Mouse (Mus musculus): ENCODE results near the gene Mtch1. TPM values are rescaled to one million over a fixed set of nuclear protein-coding genes. Genes with fewer than 3 reads are reported as not detected.
"Not testable (repeated sequence)": the region's sequence is repeated elsewhere in the genome, so short reads cannot be mapped to it uniquely, and the experiment has no call there.

Mtch1 gene
- total RNA-seq (2022) = 10 to 100 TPM; 74.1 to 82.3 (median 80.3) TPM

DNA sequence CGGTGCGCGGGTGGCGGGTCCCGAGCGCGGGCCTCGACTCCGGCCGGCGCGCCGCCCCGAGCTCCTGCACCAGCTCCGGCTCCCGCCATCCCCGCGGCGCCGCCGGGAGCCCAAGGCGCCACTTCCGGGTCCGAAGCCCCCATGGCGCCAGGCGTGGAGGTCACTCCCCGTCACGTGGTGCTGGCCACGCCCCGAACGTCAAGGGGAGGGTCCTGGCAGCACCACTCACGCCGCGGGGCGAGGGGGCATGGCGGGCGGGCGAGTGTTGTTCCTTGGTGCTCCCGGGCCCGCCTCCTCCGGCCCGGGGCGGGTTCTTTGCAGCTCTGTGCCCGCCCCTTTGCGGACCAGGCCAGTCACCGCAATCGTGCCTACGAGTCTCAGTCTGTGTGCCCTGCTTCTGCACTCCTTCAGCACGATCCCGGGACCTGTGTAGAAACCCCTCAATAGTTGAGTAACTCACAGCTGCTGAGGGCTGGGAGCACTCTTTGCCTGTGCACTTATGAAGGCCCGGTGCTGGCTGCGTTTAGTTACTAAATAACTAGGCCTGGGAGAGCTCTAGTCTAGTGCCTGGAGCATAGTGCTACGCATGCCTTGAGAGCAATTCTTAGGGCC is at the start of gene Mtch1:
Gene Mtch1 (minus strand): TSS at position 290 of the 612 bp plus-strand sequence.
- peak; percentile 97 to 99 for DNase-seq (ENCODE audit: low spot score in 2 of 2)

DNA sequence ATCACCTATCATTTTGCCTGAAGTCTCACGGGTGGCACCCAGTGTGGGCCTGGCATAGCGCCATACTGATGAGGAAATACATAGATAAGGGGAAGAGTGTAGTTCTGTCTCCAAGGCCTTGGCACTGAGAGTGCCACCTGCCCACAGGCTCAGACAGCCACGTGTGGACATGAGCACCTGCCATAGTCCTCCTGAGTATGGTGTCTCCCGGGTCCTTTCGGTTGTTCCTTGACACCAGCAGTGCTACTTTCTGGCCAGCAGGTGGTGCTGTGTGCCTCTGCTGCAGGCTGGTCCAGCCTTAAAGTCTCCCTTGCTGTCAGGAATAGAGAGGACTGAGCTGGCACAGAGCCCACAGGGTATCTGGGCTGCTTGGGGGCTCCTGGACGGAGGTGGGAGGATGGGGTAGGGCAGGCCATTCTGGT is 49.1 kb upstream of the Mtch1 start:
- DNase-seq (ENCODE audit: low spot score in 2 of 2) = peak; percentile 48 to 68

DNA sequence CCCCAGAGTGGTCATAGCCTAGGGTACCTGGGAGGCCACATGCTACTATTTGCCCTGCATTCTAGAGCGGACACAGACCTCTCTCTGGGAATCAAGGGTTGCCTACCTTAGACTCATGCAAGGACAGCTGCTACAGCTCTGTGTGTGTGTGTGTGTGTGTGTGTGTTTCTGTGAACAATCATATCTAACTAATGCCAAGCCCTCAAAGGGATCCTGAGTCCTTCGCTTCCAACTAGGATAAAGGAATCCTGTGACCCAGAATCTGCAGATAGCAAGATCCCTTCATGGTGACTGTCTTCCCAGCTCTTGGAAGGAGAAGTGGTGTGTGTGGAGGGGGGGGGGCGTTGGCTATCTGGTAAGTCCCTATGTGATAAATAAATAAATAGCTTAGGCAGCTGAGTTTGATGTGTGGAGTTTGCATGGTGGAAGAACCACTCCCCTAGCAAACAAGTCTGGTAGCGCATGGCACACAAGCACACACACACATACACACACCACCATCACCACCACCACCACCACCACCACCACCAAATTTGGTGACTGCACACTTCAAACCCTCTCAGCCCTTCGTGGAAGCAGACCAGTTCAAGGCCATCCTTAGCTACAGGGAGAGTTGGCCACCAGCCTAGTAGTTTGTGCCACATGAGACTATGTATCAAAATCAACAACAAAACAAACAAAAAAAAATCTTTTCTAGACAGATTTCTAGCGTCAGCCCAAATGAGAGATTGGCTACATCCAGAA is 48.5 kb upstream of the Mtch1 start:
- no peak for DNase-seq (ENCODE audit: low spot score in 2 of 2)

DNA sequence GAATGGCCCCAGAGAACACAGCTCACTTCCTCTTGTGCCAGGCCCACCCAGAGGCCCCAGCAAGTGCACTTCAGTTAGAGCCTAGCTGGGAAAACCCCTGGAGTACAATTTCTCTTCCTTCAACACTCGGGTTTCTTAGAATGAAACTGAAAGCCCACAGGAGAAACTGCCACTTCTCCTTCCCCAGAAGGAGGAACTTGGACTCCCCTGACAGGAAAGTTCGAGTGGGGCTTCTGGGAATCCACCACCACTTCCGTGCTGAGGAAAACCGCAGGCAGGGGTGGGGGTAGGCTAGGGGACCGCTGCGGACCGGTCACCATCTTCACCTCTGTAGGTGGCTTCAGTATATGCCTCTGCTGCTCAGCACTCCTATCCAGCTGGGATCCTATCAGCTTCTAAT is 47.6 kb upstream of the Mtch1 start:
- no peak for DNase-seq (ENCODE audit: low spot score in 2 of 2)

DNA sequence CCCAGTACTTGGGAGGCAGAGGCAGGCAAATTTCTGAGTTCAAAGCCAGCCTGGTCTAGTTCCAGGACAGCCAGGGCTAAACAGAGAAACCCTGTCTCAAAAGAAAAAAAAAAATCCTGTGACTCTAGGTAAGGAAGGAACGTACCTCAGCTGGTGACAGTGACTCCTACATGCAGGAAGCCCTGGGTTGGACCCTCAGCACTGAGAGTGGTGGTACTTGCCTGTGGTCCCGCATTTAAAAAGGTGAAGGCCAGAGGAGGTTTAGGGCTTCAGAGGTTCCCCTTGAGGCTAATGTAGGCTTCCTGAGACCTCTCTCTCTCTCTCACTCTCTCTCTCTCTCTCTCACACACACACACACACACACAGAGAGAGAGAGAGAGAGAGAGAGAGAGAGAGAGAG is 47.0 kb upstream of the Mtch1 start:
- not testable (repeated sequence) for DNase-seq (ENCODE audit: low spot score in 2 of 2)

DNA sequence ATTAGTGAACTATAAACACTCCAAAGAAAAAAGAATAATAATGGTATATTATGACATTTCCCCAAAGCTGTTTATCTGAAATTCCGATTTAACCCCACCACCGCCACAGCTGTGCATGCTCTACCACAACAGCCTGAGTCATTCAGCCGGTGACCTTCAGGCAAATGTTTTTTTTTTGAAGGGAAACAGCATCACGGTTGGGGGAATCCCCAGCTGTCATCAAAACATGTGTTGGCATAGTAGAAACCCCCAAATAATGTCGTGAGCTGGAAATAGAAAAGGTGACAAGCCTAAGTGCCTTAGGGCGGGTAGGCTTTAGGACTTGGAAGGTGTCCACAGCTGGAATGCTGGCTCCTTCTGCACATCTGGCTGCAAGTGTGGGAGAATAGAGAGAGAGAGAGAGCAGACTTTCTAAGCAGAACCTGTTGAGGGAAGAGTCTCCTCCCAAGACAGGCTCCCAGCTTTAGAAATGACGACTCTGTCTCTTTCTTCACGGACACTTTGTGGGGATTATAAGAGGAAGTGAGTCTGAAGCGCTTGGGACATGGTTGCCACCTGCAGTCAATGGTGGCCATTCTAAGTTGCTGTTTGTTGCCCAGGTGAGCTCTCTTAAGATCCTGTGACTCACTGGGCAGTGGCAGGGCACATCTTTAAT is 46.5 kb upstream of the Mtch1 start:
- no peak for DNase-seq (ENCODE audit: low spot score in 2 of 2)

DNA sequence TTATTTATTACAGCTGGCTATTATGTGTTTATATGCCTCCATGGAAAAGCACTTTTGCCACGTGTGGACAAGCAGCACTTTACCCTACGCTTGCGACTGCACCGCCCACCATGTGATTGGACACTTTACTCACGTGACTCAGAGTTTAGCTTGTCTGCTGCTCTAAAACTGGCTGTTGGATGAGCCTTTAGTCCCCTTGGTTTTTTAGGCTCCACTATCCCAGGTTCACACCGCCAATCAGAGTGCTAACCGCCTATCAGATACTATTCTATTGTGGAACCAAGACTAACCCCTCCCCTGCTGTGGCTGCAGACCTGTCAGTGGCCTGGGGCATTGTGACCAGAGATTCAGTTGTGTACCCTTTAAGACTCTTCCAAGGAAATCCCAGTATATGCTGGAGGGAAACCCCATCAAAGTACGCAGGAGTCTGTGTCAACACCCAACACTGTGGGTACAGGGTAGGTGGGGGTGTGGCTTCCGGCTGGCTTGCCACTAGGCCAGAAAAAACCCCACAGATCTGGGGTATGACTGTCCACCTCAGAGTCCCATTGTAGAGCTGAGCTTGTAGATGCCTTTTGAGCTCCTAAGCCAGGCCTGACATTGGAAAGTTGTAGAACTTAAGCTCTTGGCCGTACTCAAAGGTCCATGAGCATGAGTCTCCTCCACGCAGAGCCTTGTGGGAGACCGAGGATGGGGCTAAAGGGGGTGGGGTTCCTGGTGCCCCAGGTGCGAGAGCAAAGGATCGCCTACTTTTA is 45.8 kb upstream of the Mtch1 start:
- DNase-seq (ENCODE audit: low spot score in 2 of 2) = no peak

DNA sequence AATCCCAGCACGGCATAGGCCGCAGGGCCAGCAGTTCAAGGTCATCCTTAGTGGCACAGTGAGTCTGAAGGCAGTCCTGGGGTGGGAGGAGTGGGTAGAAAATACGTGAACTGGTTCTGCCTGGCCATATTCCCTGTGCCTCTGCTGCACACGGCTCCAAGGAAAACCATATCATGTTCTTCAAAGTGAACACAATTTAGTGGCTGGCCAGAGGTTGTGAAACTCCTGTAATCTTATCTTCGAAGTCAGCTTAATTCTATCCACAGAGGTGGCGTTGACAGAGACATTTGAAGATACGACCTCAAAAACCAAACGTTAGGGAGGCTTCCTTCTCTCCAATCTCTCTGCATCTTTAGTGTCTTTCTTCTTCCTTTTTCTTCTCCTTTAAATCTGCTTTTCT is 43.5 kb upstream of the Mtch1 start:
- no peak for DNase-seq (ENCODE audit: low spot score in 2 of 2)

DNA sequence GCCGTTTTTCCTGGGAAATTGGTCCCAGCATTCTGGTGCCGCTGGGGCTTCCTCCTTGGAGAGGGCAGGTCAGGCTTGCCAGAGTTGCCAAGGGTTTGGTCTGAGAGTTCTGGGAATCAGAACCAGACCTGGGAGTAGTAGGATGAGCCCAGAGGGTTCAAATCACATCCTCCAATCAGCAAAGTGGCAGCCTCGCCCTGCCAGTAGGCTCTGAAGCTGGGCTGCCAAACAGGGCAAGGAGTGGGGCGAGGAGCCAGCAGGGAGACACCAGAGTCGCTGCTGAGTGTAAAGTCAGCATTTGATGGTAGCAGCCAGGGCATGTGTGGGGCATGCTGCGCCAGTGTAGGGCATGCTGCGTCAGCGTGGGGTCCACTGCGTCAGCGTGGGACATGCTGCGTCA is 41.2 kb upstream of the Mtch1 start:
- DNase-seq (ENCODE audit: low spot score in 2 of 2) = peak; percentile 80 to 89

DNA sequence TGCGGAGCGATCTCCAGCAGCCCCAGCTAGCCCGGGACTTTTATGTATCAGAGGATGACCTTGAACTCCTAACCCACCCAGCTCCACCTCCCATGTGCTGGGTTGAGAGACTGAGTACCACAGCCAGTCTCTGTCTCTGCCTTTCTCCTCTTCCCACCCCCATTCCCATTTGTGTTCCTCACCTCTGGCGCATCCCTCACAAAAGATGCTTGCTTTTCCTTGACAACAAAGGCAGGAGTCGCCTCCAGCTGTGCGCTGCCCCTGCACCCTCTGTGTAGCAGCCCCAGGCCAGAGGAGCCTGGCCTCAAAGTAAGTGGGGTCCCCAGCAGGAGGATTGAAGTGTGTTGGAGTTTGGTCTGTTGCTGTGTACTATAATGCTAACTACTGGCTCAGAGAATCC is 38.0 kb upstream of the Mtch1 start:
- no peak for DNase-seq (ENCODE audit: low spot score in 2 of 2)

DNA sequence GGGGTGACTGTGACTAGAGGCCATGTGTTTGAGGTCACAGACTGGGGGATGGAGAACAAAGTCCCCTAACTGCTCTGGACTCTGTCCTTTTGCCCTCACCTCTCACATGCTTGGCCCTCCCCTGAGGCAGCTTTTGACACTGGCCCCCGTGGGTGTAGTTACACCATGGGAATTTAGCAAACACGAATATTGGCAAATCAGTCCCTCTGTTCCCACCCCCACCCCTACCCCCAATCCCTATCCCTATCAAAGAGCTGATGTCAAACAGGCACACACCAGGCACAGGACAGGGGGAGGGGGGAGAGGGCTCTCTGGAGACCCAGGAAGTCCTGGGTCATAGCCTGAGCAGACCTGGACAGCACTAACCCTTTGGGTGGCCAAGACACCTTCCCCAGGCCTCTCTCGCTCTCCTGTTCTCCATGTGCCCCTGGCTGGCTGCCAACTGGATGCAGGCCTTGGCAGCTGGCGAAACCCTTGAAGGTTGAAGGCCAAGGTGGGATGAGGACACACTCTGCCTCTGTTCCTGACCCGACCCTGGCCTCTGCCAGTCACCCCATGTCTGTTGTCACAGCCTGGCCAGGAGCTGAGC is 37.2 kb upstream of the Mtch1 start:
- DNase-seq (ENCODE audit: low spot score in 2 of 2) = peak in 1 of 2 experiments; percentile 42

DNA sequence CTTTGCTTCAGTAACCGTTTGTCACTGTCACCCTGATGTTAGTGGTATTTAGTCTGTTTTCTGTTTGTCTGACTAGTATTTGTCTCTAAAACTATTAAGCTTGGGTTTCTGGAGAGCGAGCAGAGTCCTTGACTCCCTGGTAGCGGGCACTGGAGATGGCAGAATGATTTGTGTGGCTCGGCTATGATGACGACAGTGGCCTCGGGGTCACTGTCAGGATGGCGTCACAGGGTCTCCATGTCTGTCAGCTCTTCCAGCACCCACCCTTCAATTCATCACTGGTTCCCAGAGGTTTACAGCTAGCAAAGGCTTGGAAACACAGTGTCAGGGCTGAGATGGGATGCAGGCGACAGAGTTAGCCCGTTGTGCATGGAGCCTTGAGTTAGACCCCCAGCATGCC is 36.2 kb upstream of the Mtch1 start:
- DNase-seq (ENCODE audit: low spot score in 2 of 2) = no peak

DNA sequence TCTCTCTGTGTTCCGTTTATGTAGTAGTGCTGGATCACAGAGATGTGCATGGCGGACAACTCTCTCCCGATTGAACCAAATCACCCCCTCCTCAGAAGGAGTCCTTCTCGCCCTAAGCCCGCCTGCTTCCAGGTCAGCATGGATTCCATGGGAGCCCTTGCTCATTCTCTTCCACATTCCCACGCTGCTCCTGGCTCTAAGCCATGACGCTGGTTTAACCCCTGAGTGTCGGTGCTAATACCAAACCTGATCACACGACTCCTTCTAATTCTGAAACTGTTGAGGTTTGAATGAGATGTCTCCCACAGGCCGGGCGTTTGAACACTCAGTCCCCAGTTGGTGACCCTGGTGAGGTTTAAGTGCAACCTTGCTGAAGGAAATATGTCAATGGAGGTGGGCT is 34.7 kb upstream of the Mtch1 start:
- DNase-seq (ENCODE audit: low spot score in 2 of 2) = no peak

DNA sequence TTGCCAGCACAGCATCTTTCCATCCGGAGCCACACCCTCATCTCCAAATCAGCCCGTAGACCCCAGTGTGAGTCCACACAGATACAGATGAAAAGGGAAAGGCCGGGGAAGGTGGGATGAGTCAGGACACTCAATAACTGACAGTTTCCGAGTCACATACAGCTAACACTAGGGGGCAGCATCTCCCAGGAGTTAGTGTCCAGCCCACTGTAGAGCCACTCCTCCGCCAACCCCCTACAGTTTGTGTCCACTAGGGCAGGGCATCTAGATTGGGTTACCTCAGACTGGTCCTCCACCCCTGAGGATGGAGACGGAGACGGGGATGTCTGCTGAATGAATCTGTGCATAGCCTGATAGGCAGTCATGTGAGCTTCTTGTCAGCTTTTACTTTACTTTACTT is 33.7 kb upstream of the Mtch1 start:
- peak; percentile 60 to 67 for DNase-seq (ENCODE audit: low spot score in 2 of 2)

DNA sequence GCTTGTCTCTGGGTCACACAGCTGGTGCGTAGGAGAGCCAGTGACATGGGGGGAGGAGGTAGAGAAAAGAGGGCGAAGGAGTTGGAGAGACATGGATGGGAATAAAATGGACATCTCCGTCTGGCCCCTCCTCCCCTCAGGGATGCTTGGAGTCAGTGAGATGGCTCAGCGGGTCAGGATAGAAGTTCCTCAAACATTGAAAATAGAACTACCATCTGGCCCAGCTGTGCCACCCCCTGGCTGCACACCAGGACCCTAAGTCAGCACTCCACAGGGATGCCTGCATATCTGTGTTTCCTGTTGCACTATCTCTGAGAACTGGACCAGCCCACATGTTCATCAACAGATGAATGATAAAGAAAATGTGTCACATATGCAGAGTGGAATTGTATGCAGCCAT is 32.5 kb upstream of the Mtch1 start:
- DNase-seq (ENCODE audit: low spot score in 2 of 2) = no peak

DNA sequence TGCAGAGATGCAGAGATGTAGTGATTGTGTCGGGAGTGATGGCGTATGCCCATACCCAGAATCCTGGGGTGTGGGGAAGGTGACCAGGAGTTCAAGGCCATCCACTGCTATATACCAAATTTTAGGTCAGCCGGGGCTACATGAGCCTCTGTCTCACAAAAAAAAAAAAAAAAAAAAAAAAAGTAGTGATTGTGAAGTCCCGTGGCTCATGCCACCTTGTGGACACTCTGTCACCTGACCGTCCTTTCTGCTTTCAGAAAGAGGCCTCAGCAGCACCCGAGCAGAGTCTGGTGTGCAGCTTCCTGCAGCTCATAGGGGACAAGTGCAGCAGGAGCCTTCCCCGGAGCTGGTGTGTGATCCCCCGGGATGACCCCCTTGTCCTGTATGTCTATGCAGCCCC is 30.3 kb upstream of the Mtch1 start:
- DNase-seq (ENCODE audit: low spot score in 2 of 2) = no peak

DNA sequence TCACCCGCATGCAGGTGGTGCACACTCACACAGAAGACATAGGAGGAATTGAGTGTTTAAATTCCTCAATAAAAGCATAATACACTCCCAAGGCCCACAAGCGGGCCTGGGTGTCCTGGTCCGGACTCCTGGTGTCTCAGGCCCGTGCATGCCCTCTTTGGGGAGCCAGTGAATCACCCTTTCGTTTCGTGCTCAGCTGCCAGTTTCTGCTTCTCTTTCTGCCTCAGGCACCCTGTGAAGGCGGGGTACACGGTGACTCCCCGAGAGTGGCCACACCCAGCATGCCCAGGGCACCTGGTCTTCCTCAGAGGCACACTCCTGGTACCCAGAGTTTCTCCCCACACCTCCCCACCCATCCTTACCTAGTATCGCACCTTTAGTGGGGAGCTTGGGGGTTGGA is 28.1 kb upstream of the Mtch1 start:
- no peak for DNase-seq (ENCODE audit: low spot score in 2 of 2)

DNA sequence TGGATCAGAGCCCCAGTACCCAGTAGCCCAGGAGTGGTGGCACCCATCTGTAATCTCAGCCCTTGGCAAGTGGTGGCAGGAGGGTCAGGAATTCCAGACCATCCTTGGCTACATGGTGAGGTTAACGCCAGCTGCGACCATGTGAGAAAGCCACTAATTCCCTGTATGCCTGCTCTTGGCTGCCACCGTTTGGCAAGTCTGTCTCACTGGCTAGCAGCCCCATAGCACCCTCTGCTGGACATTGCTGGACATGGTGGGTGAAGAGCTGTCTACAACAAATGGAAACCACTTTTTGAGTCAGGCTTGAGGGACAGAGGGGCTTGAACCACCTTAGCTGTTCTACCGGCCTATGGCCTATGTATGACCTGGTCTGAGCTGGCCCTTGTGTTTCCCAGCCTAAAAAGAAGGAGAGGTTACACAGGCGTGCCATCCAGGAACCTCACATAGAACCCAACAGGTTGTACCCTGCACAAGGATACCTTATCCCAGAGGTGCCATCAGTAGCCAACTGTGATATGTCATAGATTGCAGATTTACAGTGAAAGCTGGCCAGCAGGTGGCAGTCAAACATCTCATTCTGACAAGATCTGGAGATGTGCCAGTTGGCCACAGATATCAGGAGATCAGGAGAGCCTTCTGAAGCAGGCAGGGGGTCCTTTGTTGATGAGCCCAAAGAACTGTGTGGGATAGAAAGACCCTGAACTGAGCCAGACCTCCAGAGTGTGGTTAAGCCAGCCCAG is 23.4 kb upstream of the Mtch1 start:
- DNase-seq (ENCODE audit: low spot score in 2 of 2) = peak; percentile 89 to 90

DNA sequence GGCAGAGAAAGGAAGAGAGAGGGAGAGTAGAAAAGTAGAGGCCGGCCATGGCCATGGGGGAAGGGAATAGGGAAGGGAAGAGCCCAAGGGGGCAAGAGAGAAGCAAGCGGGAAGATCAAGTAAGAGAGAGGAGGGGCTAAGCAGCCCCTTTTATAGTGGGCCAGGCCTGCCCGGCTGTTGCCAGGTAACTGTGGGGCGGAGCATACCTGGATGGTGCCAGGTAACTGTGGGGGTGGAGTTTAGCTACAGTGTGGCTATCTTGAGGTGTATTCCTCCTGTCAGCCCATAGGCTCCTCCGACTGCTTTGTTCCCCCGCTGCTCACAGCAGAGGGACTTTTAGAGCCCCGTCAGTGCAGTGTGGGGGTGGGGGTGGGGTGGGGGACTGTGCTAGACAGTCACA is 21.0 kb upstream of the Mtch1 start:
- DNase-seq (ENCODE audit: low spot score in 2 of 2) = no peak

DNA sequence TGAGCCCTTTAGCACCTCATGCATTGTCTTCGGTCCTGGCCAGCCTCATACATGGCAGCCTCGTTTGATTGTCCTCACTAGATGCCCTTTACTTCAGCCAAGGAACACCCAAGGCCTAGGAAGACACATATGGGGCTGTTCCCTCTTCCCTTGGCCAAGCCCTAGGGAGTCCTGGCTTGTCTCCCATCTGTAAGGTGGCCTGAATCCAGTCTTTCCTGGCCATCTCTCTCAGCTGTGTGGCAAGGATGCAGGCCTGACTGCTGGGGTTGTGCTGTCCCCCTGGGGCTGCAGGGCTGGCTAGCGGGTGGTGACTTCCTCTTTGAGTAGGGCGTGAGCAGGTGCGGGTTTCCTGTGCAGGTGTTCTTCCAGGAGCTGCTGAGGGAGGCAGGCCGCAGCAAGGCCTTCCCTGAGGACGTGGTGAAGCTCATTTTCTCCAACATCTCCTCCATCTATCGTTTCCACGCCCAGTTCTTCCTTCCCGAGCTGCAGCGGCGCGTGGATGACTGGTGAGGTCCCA is 17.4 kb upstream of the Mtch1 start:
- no peak for DNase-seq (ENCODE audit: low spot score in 2 of 2)

DNA sequence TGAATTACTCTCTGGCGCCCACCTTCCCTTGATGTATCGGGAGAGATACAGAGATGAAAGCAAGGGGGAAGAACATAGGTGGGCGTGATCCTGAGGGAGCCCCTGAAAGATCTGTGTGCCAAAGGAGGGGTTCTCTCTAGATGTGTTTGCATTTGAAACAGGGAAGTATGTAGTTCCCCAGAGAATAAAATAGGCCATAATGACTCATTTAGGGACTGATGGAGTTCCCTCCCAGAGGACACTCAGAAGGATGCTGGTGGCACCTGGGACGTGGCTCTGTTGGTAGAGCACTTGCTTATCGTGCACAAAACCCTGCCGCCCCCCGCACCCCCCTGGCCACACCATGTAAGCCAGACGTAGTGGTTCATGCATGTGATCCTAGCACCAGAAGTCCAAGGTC is 15.4 kb upstream of the Mtch1 start:
- no peak for DNase-seq (ENCODE audit: low spot score in 2 of 2)

Data from gastrocnemius, adult 8-10 months (tissue).